Mouse (Mus musculus) small intestine, adult 2 months (tissue): ENCODE measurements around the gene Cep112.

ENCODE experiments used
- CTCF ChIP-seq: fragments of 200-500 bp; IDR thresholded peaks from 2 replicates; pipeline ENCODE4 v1.5.1; 2012; ENCODE audit warnings: low read depth, mild to moderate bottlenecking, control low read depth, inconsistent platforms, low read length, moderate library complexity, mixed read lengths; ENCODE audit not compliant: insufficient replicate concordance, insufficient read length; ENCODE audit errors: extremely low read depth
- POLR2A ChIP-seq: fragments of 200-500 bp; IDR thresholded peaks from 2 replicates; pipeline ENCODE4 v1.6.1; 2012; ENCODE audit warnings: low read depth, mild to moderate bottlenecking, control low read depth, inconsistent platforms, low read length, moderate library complexity

- TF ChIP-seq CTCF = no peak
- TF ChIP-seq POLR2A = no peak
Measured at GRCm38 (mm10) chr11:108384920-108385665, 39.9 kb upstream of the Cep112 start.
